ENCODE assay signal across 11 mouse cellular contexts in the genomic region with DNA sequence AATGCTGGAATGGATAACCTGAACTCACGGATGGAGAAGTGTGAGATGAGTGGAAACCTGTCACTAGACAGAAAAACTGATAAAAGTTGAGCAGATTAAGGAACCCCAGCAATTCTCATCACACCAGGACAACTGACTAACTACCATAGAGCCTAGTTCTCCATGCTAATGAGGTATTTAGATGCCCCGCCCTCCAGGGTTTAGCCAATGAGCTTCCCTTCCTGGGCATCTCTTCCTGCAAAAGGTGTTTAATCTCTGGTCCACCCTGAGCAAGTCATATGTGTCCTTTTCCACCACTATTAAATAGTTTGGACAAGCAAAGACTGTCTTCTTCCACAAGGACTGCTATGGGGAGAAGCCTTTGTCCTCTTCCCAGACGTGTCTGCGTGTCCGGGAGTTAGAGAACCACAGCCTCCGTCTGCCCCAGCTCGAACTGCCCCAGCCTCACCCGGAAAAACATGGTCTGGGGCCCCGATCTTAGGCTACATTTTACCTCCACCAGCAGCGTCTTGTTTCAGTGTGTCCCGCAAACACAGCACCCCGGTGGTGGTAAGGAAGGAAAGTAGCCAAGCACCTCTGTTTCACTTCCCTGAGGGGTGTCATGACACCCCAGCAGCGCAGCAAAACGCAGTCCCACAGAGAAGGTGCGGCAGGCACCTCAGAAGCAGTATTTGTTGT. TPM values are rescaled to one million over a fixed set of nuclear protein-coding genes. Genes with fewer than 3 reads are reported as not detected.
DNase-seq lines count a peak whose midpoint lies in the region; ATAC-seq lines count a peak whose summit lies in the region.
"Had no signal": no experiment of that assay in that cellular context is flagged by ENCODE, and none has a peak within 500 bp of the region (broad histone marks: within the 10 kb centered on the region; RNA-seq: fewer than 3 reads in every experiment).

No protein-coding gene starts in this region.

- H3K27me3 ChIP-seq in heart, embryonic 12.5 days (replicated peaks) = 0 out of 2 replicates have a peak, but pooled peaks cover 3% of the 10 kb centered on the region

- DNase-seq in heart, postnatal 14 days = no peak
- peak; percentile 24 for DNase-seq in CD4-positive helper T cell, adult 2 months (ENCODE audit: low read depth, low spot score)
- no peak for DNase-seq in gastrocnemius, postnatal 10 days
- no peak for DNase-seq in cerebellum, adult 18-20 months
- DNase-seq in embryo, embryonic 10 days (ENCODE audit: low spot score) = no peak
- DNase-seq: adrenal gland, postnatal 25 days; kidney, postnatal 14 days; lung, embryonic 14.5 days had no signal

- 28% methylated on average over 15 of the region's 15 CpGs for WGBS in heart, embryonic 12.5 days

- H3K27ac ChIP-seq in heart, embryonic 12.5 days (ENCODE audit: poor library complexity, severe bottlenecking) = no peak overlapping the region

- no peaks in the 10 kb centered on the region for H3K9me3 ChIP-seq in heart, embryonic 12.5 days (replicated peaks)

- no peak for ATAC-seq in heart, embryonic 12.5 days (ENCODE audit: insufficient number of reproducible peaks, low FRiP score)
- peak; percentile 17 to 32; a peak in 3 of 4 replicates for ATAC-seq in hematopoietic stem cell, adult 5-6 weeks (replicated peaks in 1 of 2; ENCODE audit: insufficient read depth in 1 of 2, low FRiP score in 2 of 2, low TSS enrichment in 1 of 2, low read depth in 1 of 2, poor library complexity in 2 of 2, severe bottlenecking in 2 of 2)
- ATAC-seq in megakaryocyte progenitor cell, adult 5-6 weeks (replicated peaks; ENCODE audit: poor library complexity) = peak; percentile 20; the same call in 1 of the 2 replicates

- H3K4me1 ChIP-seq in heart, embryonic 12.5 days (replicated peaks) = no peaks in the 10 kb centered on the region

- H3K4me3 ChIP-seq in heart, embryonic 12.5 days = peak overlapping the region; percentile 20

- H3K36me3 ChIP-seq in heart, embryonic 12.5 days = no peaks in the 10 kb centered on the region

- H3K4me2 ChIP-seq in heart, embryonic 12.5 days = peak overlapping the region; percentile 52
- H3K4me2 ChIP-seq: lung, embryonic 14.5 days had no signal

- intact Hi-C loops in heart, postnatal 14 days (cut with DNase I) = no loop called here

- no peak overlapping the region for H3K9ac ChIP-seq in heart, embryonic 12.5 days
- H3K9ac ChIP-seq: lung, embryonic 14.5 days had no signal

RNA-seq across cellular contexts. Expression of a gene that starts 26.1 kb away (rescaled TPM):
- 0.10 and 0.18 TPM in 2 replicates for polyA plus RNA-seq in heart, embryonic 12.5 days (2016; fragmentation: Nextera tagmentation; extraction: Ambion mirVana)
- 1 to 10 TPM in 1 of 2 experiments, under 1 TPM in 1; 0.59 to 1.8 TPM for total RNA-seq in heart, postnatal 14 days (2021)
- not detected in 2 replicates for total RNA-seq in hematopoietic stem cell, adult 5-6 weeks (2017)
- total RNA-seq in megakaryocyte progenitor cell, adult 5-6 weeks (2015) = not detected in 2 replicates
- total RNA-seq in megakaryocyte progenitor cell, adult 5-6 weeks (2017) = not detected in 2 replicates
- total RNA-seq in gastrocnemius, postnatal 10 days (2021) = 1 to 10 TPM; 2.0 to 2.6 TPM
- total RNA-seq: adrenal gland, postnatal 25 days had no signal
- polyA plus RNA-seq: lung, embryonic 14.5 days had no signal

RNA-seq across cellular contexts. Expression of a gene that starts 28.7 kb away (rescaled TPM):
- polyA plus RNA-seq in heart, embryonic 12.5 days (2016; fragmentation: Nextera tagmentation; extraction: Ambion mirVana) = 11.1 and 11.4 TPM in 2 replicates
- 10 to 100 TPM; 17.1 to 18.6 TPM for total RNA-seq in heart, postnatal 14 days (2021)
- 29.1 and 58.7 TPM in 2 replicates for total RNA-seq in hematopoietic stem cell, adult 5-6 weeks (2017)
- 71.1 and 96.1 TPM in 2 replicates for total RNA-seq in megakaryocyte progenitor cell, adult 5-6 weeks (2015)
- total RNA-seq in megakaryocyte progenitor cell, adult 5-6 weeks (2017) = 33.1 and 37.4 TPM in 2 replicates
- total RNA-seq in gastrocnemius, postnatal 10 days (2021) = 10 to 100 TPM; 20.2 to 24.4 TPM
